Mouse (Mus musculus) central nervous system, embryonic 18 days (tissue): Measurements from ENCODE around the gene Ndufb8. TPM values are rescaled to one million over a fixed set of nuclear protein-coding genes. Genes with fewer than 3 reads are reported as not detected.

ENCODE experiments used
- polyA plus RNA-seq: library from polyadenylated mRNA; depleted of rRNA; stranded (reverse); fragments of >200 nt; gene quantifications from 2 replicates; pipeline ENCODE4 v1.2.3, GENCODE M21; 2012; rRNA removed

Gene Ndufb8
- 480 and 491 TPM in 2 replicates for polyA plus RNA-seq

GRCm38 (mm10) chr19:44554861-44555590 lies at the start of gene Ndufb8:
Gene Ndufb8 (minus strand): TSS chr19:44555440.

GRCm38 (mm10) chr19:44562652-44563206 lies 7.5 kb upstream of the Ndufb8 start, which contains the start of gene Hif1an:
Gene Hif1an (plus strand): TSS chr19:44562850.

GRCm38 (mm10) chr19:44552731-44553130 lies 2.5 kb downstream of the Ndufb8 start, which contains the start of gene Gm20538:
Gene Gm20538 (minus strand): TSS chr19:44552831.

GRCm38 (mm10) chr19:44545321-44546041 lies 9.8 kb downstream of the Ndufb8 start, which contains the start of gene Sec31b:
Gene Sec31b (minus strand): TSS chr19:44545864.

Other genes starting within 250 kb of the Ndufb8 start
- 0.16 TPM in 2 replicates for gene Scd4, start 222.3 kb downstream of the Ndufb8 start, polyA plus RNA-seq
- gene Scd1, start 147.6 kb downstream of the Ndufb8 start, polyA plus RNA-seq = 20.1 and 20.5 TPM in 2 replicates
- 0.41 and 0.64 TPM in 2 replicates for gene Wnt8b, start 62.0 kb downstream of the Ndufb8 start, polyA plus RNA-seq
- 0.21 and 0.33 TPM in 2 replicates for gene Sec31b, start 9.6 kb downstream of the Ndufb8 start, polyA plus RNA-seq
- not detected in 2 replicates for gene Gm20538, start 2.6 kb downstream of the Ndufb8 start, polyA plus RNA-seq
- gene Hif1an, start 7.4 kb upstream of the Ndufb8 start, polyA plus RNA-seq = 26.0 and 26.6 TPM in 2 replicates
- gene Pax2, start 200.6 kb upstream of the Ndufb8 start, polyA plus RNA-seq = 0.25 and 1.3 TPM in 2 replicates